Mouse (Mus musculus): Measurements from ENCODE around the gene Sfmbt2. TPM values are rescaled to one million over a fixed set of nuclear protein-coding genes. Genes with fewer than 3 reads are reported as not detected.
A peak's percentile ranks its signal among the peaks of the same experiment; 100 is the strongest.

Sfmbt2 gene
- total RNA-seq, 2 experiments from 2014 or later: 0.53 to 0.55 TPM

DNA sequence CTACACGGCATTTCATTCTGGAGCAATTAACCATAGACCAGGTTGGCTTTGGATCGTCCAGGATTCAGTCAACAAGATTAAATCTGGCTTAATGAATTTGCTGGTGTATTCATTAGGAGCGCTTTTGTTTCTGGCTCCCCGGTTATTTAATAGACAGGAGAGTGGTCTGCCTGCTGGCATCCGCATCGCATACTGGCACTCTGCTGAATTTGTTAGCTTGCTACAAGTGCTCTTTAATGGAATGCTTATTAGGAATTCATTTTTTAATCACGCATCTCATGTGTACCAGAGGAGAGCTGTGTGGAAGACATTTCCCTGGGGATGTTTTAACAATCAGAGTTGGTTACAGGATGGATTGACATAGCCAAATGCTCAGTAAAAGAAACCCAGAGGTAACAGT lies 155.3 kb downstream of the Sfmbt2 start:
- intact Hi-C loops (cut with DNase I): no loop called here

DNA sequence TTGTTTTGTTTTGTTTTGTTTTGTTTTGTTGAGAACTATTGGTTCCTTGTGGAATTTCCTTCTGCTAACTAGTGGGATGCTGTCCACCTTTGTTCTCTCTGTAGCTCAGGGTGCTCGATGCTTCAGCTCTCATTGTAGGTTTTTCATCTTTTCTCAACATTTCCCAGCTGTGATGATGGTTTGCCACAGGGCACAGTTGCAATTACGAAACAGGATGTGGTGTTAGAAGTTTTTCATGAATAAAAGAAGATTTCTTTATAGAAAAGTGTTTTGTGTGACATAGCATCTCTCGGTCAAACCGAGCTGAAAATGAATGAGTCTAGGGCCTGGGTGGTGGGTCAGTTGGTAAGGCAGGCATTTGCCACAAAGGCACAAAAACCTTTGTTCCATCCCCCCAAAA lies 171.5 kb downstream of the Sfmbt2 start:
- intact Hi-C loops (cut with DNase I): no loop called here
- no peak for DNase-seq (ENCODE audit: low spot score)

More for the DNA sequence above, 155.3 kb downstream of the Sfmbt2 start:
- DNase-seq (ENCODE audit: low spot score): no peak

DNA sequence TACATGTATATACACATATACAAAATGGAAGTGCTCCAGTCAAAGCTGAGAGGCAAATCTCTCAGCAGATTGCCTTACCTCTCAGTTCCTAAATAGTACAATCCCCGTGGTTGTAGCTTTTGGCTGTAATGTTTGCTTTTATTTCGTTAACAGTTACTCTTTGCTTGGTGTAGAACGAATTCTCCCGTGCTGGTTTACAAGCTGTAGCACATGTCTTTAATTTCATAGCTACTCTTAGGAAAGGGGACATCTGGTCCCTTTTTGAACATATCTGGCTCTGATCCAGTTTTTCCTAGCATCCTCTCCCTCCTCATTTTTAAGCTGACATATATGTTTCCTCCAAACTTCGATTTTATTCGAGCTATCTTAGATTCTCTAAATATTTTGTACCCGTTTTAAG lies 172.1 kb downstream of the Sfmbt2 start:
- no peak for DNase-seq (ENCODE audit: low spot score)
- intact Hi-C loops (cut with DNase I): no loop called here

DNA sequence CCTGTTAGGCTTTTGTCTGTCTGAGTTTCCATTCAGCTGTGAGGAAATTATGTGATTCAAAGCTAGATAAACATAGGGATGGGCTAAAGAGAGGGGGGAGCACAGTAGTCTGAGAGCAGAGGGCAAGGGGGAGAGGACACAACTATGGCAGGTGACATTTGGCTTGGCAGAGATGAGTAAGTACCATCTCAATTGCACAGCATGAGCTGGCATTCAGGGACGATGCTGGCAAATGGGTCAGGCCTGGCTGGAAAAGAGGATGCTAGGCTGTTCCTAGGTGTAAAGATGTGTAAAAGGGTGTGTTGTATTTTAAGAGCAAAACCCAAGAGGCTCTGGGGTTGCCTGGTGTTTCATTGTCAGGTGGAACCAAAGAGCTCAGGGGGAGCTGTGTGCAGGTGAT lies 188.5 kb downstream of the Sfmbt2 start:
- no peak for DNase-seq (ENCODE audit: low spot score)
- intact Hi-C loops (cut with DNase I): no loop called here

- intact Hi-C loops (cut with DNase I): no loop called here
- DNase-seq (ENCODE audit: low spot score): no peak
Measured at GRCm38 (mm10) chr2:10565491-10565890, 195.2 kb downstream of the Sfmbt2 start.

GRCm38 (mm10) chr2:10569392-10569791 lies 199.1 kb downstream of the Sfmbt2 start:
- intact Hi-C loops (cut with DNase I): no loop called here
- DNase-seq (ENCODE audit: low spot score): no peak

GRCm38 (mm10) chr2:10572311-10572710 lies 202.0 kb downstream of the Sfmbt2 start:
- DNase-seq (ENCODE audit: low spot score): no peak
- intact Hi-C loops (cut with DNase I): no loop called here

DNA sequence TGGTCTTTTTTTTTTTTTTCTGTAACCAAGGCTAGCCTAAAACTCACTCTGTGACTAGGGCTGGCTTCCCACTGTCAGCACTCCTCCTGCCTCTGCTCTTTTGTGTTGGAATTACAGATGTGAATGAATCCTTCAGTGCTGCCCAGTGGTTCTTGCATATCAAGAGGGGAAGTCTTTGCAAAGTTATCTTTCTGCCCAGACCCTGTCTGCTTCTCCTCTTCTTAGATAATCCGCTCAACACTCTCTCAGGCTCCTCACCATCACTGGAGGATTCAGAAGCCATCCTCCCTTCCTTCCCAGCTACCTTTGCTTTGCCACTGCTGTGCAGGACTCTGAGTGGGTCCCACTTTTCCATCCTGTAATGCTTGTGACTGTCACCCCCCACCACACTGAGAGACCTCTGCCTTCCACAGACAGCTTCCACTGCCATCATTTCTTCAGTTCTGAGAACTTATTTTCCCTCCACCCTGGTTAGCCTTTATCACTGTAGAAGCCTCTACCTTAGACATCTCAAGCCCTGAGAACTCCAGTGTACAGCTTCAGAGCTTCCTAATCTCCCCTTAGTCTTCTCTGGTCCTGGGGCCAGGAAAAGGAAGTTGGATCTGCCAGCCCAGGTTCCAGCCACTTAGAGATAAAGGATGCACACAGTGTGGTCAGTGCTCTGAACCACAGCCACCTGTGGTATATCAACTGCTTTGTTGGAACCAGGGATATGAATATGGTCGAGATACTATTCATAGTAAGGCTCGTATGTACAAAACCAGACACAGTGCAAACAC lies 205.8 kb downstream of the Sfmbt2 start:
- intact Hi-C loops (cut with DNase I): no loop called here
- no peak for DNase-seq (ENCODE audit: low spot score)

DNA sequence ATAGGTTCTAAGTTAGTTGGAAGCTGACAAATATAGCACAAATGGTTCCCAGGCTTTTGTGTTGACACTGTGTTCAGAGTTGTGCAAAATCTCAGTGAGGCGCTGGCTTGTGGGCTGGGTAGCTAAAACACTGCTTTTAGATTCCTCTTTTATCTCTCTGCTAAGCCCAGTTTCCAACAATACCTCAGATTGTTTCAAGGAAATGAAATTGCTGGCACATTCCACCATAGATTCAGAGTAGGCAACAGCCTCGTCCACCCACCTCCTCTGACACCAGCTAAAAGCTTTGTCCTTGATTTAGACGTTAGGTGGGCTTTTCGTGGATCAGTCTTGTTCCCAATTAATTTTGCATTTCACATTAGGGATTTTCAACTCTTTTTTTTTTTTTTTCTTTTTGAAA lies 212.4 kb downstream of the Sfmbt2 start:
- intact Hi-C loops (cut with DNase I): no loop called here

GRCm38 (mm10) chr2:10583103-10583502 lies 212.8 kb downstream of the Sfmbt2 start:
- DNase-seq (ENCODE audit: low spot score): no peak
- intact Hi-C loops (cut with DNase I): no loop called here

More for the DNA sequence above, 212.4 kb downstream of the Sfmbt2 start:
- no peak for DNase-seq (ENCODE audit: low spot score)

DNA sequence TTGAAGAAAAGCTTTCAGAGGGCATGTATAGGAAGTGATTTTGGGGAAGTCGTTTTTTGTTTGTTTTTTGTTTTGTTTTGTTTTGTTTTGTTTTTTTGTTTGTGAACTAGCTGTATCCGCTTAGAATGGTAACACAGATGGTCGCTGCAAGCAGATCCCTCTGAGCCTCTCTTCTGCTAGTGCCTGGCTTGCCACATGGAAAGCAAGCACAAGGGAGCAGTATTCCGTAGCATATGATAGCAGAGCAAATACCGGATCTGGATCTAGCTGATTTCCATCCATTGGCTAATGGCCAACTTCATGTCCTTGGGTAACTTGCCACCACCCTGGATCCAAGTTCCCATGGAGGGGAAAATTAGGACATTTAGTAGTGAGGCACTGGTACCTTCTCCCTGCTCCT lies 221.0 kb downstream of the Sfmbt2 start:
- no peak for DNase-seq (ENCODE audit: low spot score)
- intact Hi-C loops (cut with DNase I): no loop called here

GRCm38 (mm10) chr2:10615500-10615899 lies 245.2 kb downstream of the Sfmbt2 start:
- DNase-seq (ENCODE audit: low spot score): no peak
- intact Hi-C loops (cut with DNase I): no loop called here

Small RNA genes lying within 50 kb of the gene (microRNA-seq; reads per million reads assigned to microRNA genes)
- gene Gm22051 (not detected), gene Gm22072 (not detected), gene Gm22091 (not detected), gene Gm22166 (not detected), gene Gm22239 (not detected), gene Gm22626 (not detected), gene Gm22635 (not detected), gene Gm22677 (not detected), gene Gm22678 (not detected), gene Gm22775 (not detected), gene Gm22925 (not detected), gene Gm23108 (not detected), gene Gm23288 (not detected), gene Gm23542 (not detected), gene Gm23569 (not detected), gene Gm23571 (not detected), gene Gm23578 (not detected), gene Gm23651 (not detected), gene Gm23988 (not detected), gene Gm24028 (not detected), gene Gm24167 (not detected), gene Gm24315 (not detected), gene Gm24342 (not detected), gene Gm24488 (not detected), gene Gm24640 (not detected), gene Gm24673 (not detected), gene Gm24761 (not detected), gene Gm24806 (not detected), gene Gm25022 (not detected), gene Gm25158 (not detected), gene Gm25263 (0.83 reads per million), gene Gm25285 (not detected), gene Gm25316 (not detected), gene Gm25451 (not detected), gene Gm25673 (not detected), gene Gm25680 (not detected), gene Gm25701 (not detected), gene Gm25753 (not detected), gene Gm25943 (not detected), gene Gm26060 (not detected), gene Gm26073 (not detected), gene Gm26092 (not detected), gene Gm26156 (not detected), gene Gm26229 (not detected), gene Gm26398 (not detected), gene Gm26426 (not detected), gene Gm26431 (not detected), gene Gm26491 (not detected), gene Mir297a-2 (not detected), gene Mir297a-3 (not detected), gene Mir297a-4 (not detected), gene Mir297b (not detected), gene Mir297c (not detected), gene Mir466 (not detected), gene Mir466b-1 (not detected), gene Mir466b-2 (not detected), gene Mir466b-3 (not detected), gene Mir466b-4 (not detected), gene Mir466b-5 (not detected), gene Mir466b-6 (not detected), gene Mir466b-7 (not detected), gene Mir466b-8 (not detected), gene Mir466c-1 (not detected), gene Mir466c-2 (not detected), gene Mir466d (not detected), gene Mir466e (not detected), gene Mir466f-1 (not detected), gene Mir466f-2 (not detected), gene Mir466f-3 (not detected), gene Mir466g (not detected), gene Mir466h (not detected), gene Mir466l (not detected), gene Mir466m (not detected), gene Mir466n (1.1 reads per million), gene Mir466o (not detected), gene Mir466p (not detected), gene Mir467a-1 (not detected), gene Mir467a-10 (not detected), gene Mir467a-2 (not detected), gene Mir467a-3 (not detected), gene Mir467a-4 (not detected), gene Mir467a-5 (not detected), gene Mir467a-6 (not detected), gene Mir467a-7 (not detected), gene Mir467a-8 (not detected), gene Mir467a-9 (not detected), gene Mir467b (not detected), gene Mir467c (70.6 reads per million, percentile 53 among the genes with 10 or more reads in this experiment), gene Mir467d (995 reads per million, percentile 79 among the genes with 10 or more reads in this experiment), gene Mir467e (244 reads per million, percentile 67 among the genes with 10 or more reads in this experiment), gene Mir669a-1 (not detected), gene Mir669a-10 (not detected), gene Mir669a-11 (not detected), gene Mir669a-12 (not detected), gene Mir669a-2 (not detected), gene Mir669a-3 (not detected), gene Mir669a-4 (not detected), gene Mir669a-5 (not detected), gene Mir669a-6 (not detected), gene Mir669a-7 (not detected), gene Mir669a-8 (not detected), gene Mir669a-9 (not detected), gene Mir669b (not detected), gene Mir669c (306 reads per million, percentile 70 among the genes with 10 or more reads in this experiment), gene Mir669d (not detected), gene Mir669d-2 (not detected), gene Mir669e (25.3 reads per million, percentile 40 among the genes with 10 or more reads in this experiment), gene Mir669f (not detected), gene Mir669g (not detected), gene Mir669h (2.8 reads per million, percentile 3 among the genes with 10 or more reads in this experiment), gene Mir669i (not detected), gene Mir669j (not detected), gene Mir669k (not detected), gene Mir669l (64.2 reads per million, percentile 52 among the genes with 10 or more reads in this experiment), gene Mir669m-1 (not detected), gene Mir669m-2 (not detected), gene Mir669o (248 reads per million, percentile 67 among the genes with 10 or more reads in this experiment), gene Mir669p-1 (not detected), gene Mir669p-2 (not detected)

Other genes with a start within 250 kb of the Sfmbt2 start
- under 1 TPM; 0.47 to 0.70 TPM for gene Itih2, start 239.1 kb upstream of the Sfmbt2 start, total RNA-seq (2021)
- gene Itih5, start 216.9 kb upstream of the Sfmbt2 start, total RNA-seq (2021): 1 to 10 TPM; 7.1 to 8.2 TPM